Mouse (Mus musculus): ENCODE data around the gene Fam228b. TPM values are rescaled to one million over a fixed set of nuclear protein-coding genes. Genes with fewer than 3 reads are reported as not detected.
"Not testable (repeated sequence)": the region's sequence is repeated elsewhere in the genome, so short reads cannot be mapped to it uniquely, and the experiment has no call there.

Gene Fam228b
- polyA plus RNA-seq, 1 experiment = not detected

- WGBS = 86% methylated on average over 14 of the region's 14 CpGs
- TF ChIP-seq CTCF (IDR thresholded peaks at IDR 0.05; ENCODE audit: extremely low read depth, insufficient read length, insufficient replicate concordance, low read depth, low read length) (no peak), POLR2A (IDR thresholded peaks at IDR 0.05; ENCODE audit: low read depth, low read length) (no peak)
- Histone ChIP-seq H3K4me1 (ENCODE audit: control insufficient read depth, insufficient read depth, insufficient read length, low read length) (no peaks in the 10 kb centered on the region), H3K27ac (ENCODE audit: insufficient read depth, low read depth, low read length) (no peak overlapping the region), H3K36me3 (ENCODE audit: control insufficient read depth, insufficient read depth, low read length) (peaks cover 49% of the 10 kb centered on the region), H3K4me3 (ENCODE audit: low read depth, low read length) (no peak overlapping the region), H3K27me3 (ENCODE audit: control insufficient read depth, insufficient read depth, low read length) (no peaks in the 10 kb centered on the region)
Observed at GRCm38 (mm10) chr12:4707488-4708017, 61.5 kb downstream of the Fam228b start.

- H3K4me3 ChIP-seq (ENCODE audit: low read depth, low read length) = no peak overlapping the region
- H3K27me3 ChIP-seq (ENCODE audit: control insufficient read depth, insufficient read depth, low read length) = no peaks in the 10 kb centered on the region
- peaks cover 47% of the 10 kb centered on the region for H3K36me3 ChIP-seq (ENCODE audit: control insufficient read depth, insufficient read depth, low read length)
- no peak overlapping the region for H3K27ac ChIP-seq (ENCODE audit: insufficient read depth, low read depth, low read length)
- TF ChIP-seq POLR2A (IDR thresholded peaks at IDR 0.05; ENCODE audit: low read depth, low read length) = no peak
- TF ChIP-seq CTCF (IDR thresholded peaks at IDR 0.05; ENCODE audit: extremely low read depth, insufficient read length, insufficient replicate concordance, low read depth, low read length) = no peak
- 81% methylated on average over 10 of the region's 10 CpGs for WGBS
- no peaks in the 10 kb centered on the region for H3K4me1 ChIP-seq (ENCODE audit: control insufficient read depth, insufficient read depth, insufficient read length, low read length)
Observed at GRCm38 (mm10) chr12:4706901-4707300, 62.2 kb downstream of the Fam228b start.

DNA sequence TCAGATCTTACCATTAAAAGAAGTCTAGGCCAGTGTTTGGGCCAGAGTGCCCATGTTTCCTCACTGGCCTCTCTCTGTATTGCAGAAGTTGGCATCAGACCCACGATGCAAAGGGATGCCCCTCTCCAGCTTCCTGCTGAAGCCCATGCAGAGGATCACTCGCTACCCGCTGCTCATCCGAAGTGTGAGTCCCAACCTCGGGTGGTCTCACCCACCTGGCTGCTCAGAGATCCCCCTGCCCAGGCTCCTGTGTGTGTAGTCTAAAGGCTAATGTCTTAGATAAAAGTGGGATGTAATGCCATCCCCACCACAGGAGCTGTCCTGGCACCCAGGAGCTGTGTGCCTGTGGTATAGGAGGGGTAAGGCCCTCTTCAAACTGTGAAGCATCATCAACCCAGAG lies 62.9 kb downstream of the Fam228b start:
- no peaks in the 10 kb centered on the region for H3K27me3 ChIP-seq (ENCODE audit: control insufficient read depth, insufficient read depth, low read length)
- no peak overlapping the region for H3K27ac ChIP-seq (ENCODE audit: insufficient read depth, low read depth, low read length)
- peaks cover 51% of the 10 kb centered on the region for H3K36me3 ChIP-seq (ENCODE audit: control insufficient read depth, insufficient read depth, low read length)
- no peaks in the 10 kb centered on the region for H3K4me1 ChIP-seq (ENCODE audit: control insufficient read depth, insufficient read depth, insufficient read length, low read length)
- TF ChIP-seq POLR2A (IDR thresholded peaks at IDR 0.05; ENCODE audit: low read depth, low read length) = no peak
- no peak for TF ChIP-seq CTCF (IDR thresholded peaks at IDR 0.05; ENCODE audit: extremely low read depth, insufficient read length, insufficient replicate concordance, low read depth, low read length)
- 93% methylated on average over 5 of the region's 5 CpGs for WGBS
- H3K4me3 ChIP-seq (ENCODE audit: low read depth, low read length) = no peak overlapping the region

DNA sequence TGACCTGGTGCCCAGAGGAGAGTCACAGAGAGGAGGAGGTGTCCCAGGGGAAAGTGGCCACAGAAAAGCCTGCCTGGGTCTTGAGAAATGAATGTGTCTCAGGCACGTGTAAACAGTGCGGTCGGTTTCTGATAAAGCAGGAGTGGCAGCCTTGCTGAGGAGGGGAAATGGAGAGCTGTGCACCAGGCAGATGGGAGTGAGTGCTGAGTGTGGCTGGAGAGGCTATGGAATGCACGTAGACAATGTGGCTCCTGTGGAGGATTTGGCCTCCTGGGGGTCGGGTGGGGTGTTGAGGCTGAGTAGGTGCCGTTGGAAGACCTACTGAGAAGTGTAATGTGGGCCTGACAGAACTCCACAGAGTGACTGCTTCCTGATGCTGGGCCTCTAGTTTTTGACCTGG lies 63.4 kb downstream of the Fam228b start:
- H3K36me3 ChIP-seq (ENCODE audit: control insufficient read depth, insufficient read depth, low read length) = peaks cover 56% of the 10 kb centered on the region
- H3K4me1 ChIP-seq (ENCODE audit: control insufficient read depth, insufficient read depth, insufficient read length, low read length); H3K4me3 ChIP-seq (ENCODE audit: low read depth, low read length); H3K27ac ChIP-seq (ENCODE audit: insufficient read depth, low read depth, low read length); H3K27me3 ChIP-seq (ENCODE audit: control insufficient read depth, insufficient read depth, low read length): not testable (repeated sequence)
- 81% methylated on average over 6 of the region's 6 CpGs for WGBS

DNA sequence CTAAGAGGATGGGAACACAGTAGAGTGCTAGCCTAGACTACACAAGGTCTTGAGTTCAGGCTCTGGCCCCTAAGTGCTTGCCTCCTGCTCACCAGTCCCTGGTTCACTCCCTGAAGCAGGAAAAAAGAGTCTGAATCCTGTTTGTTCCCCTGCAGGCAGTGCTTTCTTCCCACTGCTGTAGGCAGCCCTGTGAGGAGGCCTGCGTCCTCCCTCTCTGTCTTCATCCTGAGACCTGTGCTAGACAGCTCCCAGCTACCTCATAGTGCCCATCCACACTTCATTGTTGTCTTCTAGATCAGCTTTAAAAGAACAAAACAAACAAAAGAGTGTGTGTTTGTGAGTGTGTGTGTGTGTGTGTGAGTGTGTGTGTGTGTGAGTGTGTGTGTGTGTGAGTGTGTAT lies 74.5 kb downstream of the Fam228b start:
- H3K27ac ChIP-seq (ENCODE audit: insufficient read depth, low read depth, low read length) = no peak overlapping the region
- H3K36me3 ChIP-seq (ENCODE audit: control insufficient read depth, insufficient read depth, low read length) = peaks cover 17% of the 10 kb centered on the region
- 97% methylated on average over 1 of the region's 1 CpGs for WGBS
- no peak overlapping the region for H3K4me3 ChIP-seq (ENCODE audit: low read depth, low read length)
- TF ChIP-seq POLR2A (IDR thresholded peaks at IDR 0.05; ENCODE audit: low read depth, low read length) (no peak), CTCF (IDR thresholded peaks at IDR 0.05; ENCODE audit: extremely low read depth, insufficient read length, insufficient replicate concordance, low read depth, low read length) (no peak)
- H3K4me1 ChIP-seq (ENCODE audit: control insufficient read depth, insufficient read depth, insufficient read length, low read length) = no peaks in the 10 kb centered on the region
- no peaks in the 10 kb centered on the region for H3K27me3 ChIP-seq (ENCODE audit: control insufficient read depth, insufficient read depth, low read length)

- Histone ChIP-seq H3K27ac (ENCODE audit: insufficient read depth, low read depth, low read length) (no peak overlapping the region), H3K4me1 (ENCODE audit: control insufficient read depth, insufficient read depth, insufficient read length, low read length) (no peaks in the 10 kb centered on the region), H3K36me3 (ENCODE audit: control insufficient read depth, insufficient read depth, low read length) (peaks cover 3% of the 10 kb centered on the region; the same call in 1 of the 2 replicates), H3K4me3 (ENCODE audit: low read depth, low read length) (no peak overlapping the region), H3K27me3 (ENCODE audit: control insufficient read depth, insufficient read depth, low read length) (no peaks in the 10 kb centered on the region)
- TF ChIP-seq POLR2A (IDR thresholded peaks at IDR 0.05; ENCODE audit: low read depth, low read length) (no peak), CTCF (IDR thresholded peaks at IDR 0.05; ENCODE audit: extremely low read depth, insufficient read length, insufficient replicate concordance, low read depth, low read length) (no peak)
- 90% methylated on average over 3 of the region's 3 CpGs for WGBS
Observed at GRCm38 (mm10) chr12:4691193-4691592, 77.9 kb downstream of the Fam228b start.

Other genes starting within 250 kb of the Fam228b start
- gene Itsn2, start 176.6 kb downstream of the Fam228b start, polyA plus RNA-seq (2012; rRNA removed) = 7.2 and 10.2 TPM in 2 replicates
- gene Gm3625, start 176.3 kb downstream of the Fam228b start, polyA plus RNA-seq (2012; rRNA removed) = not detected in 2 replicates
- gene Fam228a, start 30.8 kb downstream of the Fam228b start, polyA plus RNA-seq (2012; rRNA removed) = not detected in 2 replicates
- not detected in 2 replicates for gene Pfn4, start 245 bp downstream of the Fam228b start, polyA plus RNA-seq (2012; rRNA removed)
- gene Sf3b6, start 48.3 kb upstream of the Fam228b start, polyA plus RNA-seq (2012; rRNA removed) = 21.5 and 36.9 TPM in 2 replicates
- gene Fkbp1b, start 72.3 kb upstream of the Fam228b start, polyA plus RNA-seq (2012; rRNA removed) = 0.93 and 1.7 TPM in 2 replicates
- gene Wdcp, start 74.0 kb upstream of the Fam228b start, polyA plus RNA-seq (2012; rRNA removed) = 1.5 and 1.6 TPM in 2 replicates
- gene Mfsd2b, start 105.1 kb upstream of the Fam228b start, polyA plus RNA-seq (2012; rRNA removed) = 1.7 and 6.1 TPM in 2 replicates
- gene Ubxn2a, start 138.4 kb upstream of the Fam228b start, polyA plus RNA-seq (2012; rRNA removed) = 3.4 and 12.2 TPM in 2 replicates
- 4.7 and 19.7 TPM in 2 replicates for gene Atad2b, start 148.1 kb upstream of the Fam228b start, polyA plus RNA-seq (2012; rRNA removed)

Data from small intestine, adult 2 months (tissue).